Mouse (Mus musculus) liver, adult 2 months (tissue): ENCODE measurements around the gene Foxi1.

Experiments
- CTCF ChIP-seq: fragments of 200-500 bp; IDR thresholded peaks from 2 replicates; pipeline ENCODE4 v1.5.1; 2011; ENCODE audit warnings: low read depth, low read length, control low read depth
- POLR2A ChIP-seq: fragments of 200-500 bp; IDR thresholded peaks from 2 replicates; pipeline ENCODE4 v1.6.1; 2011; ENCODE audit warnings: low read length, control low read depth; ENCODE audit not compliant: insufficient read depth; ENCODE audit errors: extremely low read depth

DNA sequence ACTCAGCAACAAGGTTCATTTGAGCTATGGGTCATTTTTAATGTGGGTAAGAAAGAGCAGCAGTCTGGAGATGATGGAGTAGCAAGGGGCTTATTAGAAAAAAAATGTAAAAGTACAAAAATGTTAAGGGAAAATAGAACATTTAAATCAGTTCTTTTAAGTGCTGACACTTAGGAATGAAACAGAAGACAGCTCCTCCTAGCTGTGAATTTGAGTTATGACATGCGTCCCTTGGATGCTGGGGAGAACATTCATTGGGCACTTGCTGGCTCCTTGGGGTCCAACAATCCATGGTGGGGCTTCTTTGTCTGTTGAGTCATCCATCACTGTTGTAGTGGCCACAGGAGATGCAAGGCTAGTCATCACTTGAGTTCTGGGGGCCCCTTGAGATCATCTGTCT, 19.3 kb upstream of the Foxi1 start:
- TF ChIP-seq CTCF: no peak; the same call in 1 of the 2 replicates
- TF ChIP-seq POLR2A: no peak
